Mouse (Mus musculus) neural tube, embryonic 15.5 days (tissue): Measurements from ENCODE around the gene Lgi4. TPM values are rescaled to one million over a fixed set of nuclear protein-coding genes. Genes with fewer than 3 reads are reported as not detected.

Experiments used
- ATAC-seq: fragments of 200-750 bp; cut with Nextera tagmentation; 2 replicates; pipeline ENCODE4 v1.8.0; 2017; ENCODE audit warnings: mild to moderate bottlenecking, moderate TSS enrichment, moderate library complexity; ENCODE audit not compliant: low FRiP score
- H3K27ac ChIP-seq: fragments of 300-500 bp; sonication (generic); replicated peaks from 2 replicates; pipeline ENCODE4 v1.5.1; 2015; ENCODE audit warnings: mild to moderate bottlenecking, inconsistent platforms
- H3K27me3 ChIP-seq: fragments of 300-500 bp; sonication (generic); replicated peaks from 2 replicates; pipeline ENCODE4 v1.6.1; 2015; ENCODE audit warnings: inconsistent platforms
- H3K36me3 ChIP-seq: fragments of 300-500 bp; sonication (generic); 2 replicates; pipeline ENCODE4 v1.6.1; 2015; ENCODE audit warnings: inconsistent platforms
- H3K4me1 ChIP-seq: fragments of 300-500 bp; sonication (generic); 2 replicates; pipeline ENCODE4 v1.6.1; 2015; ENCODE audit warnings: inconsistent platforms
- H3K4me2 ChIP-seq: fragments of 300-500 bp; sonication (generic); 2 replicates; pipeline ENCODE4 v1.6.1; 2015; ENCODE audit warnings: inconsistent platforms, mild to moderate bottlenecking, moderate library complexity
- H3K4me3 ChIP-seq: fragments of 300-500 bp; sonication (generic); replicated peaks from 2 replicates; pipeline ENCODE4 v1.5.1; 2015; ENCODE audit warnings: mild to moderate bottlenecking, inconsistent platforms
- H3K9ac ChIP-seq: fragments of 300-500 bp; sonication (generic); replicated peaks from 2 replicates; pipeline ENCODE4 v1.6.1; 2015; ENCODE audit warnings: mild to moderate bottlenecking, inconsistent platforms
- H3K9me3 ChIP-seq: fragments of 300-500 bp; sonication (generic); replicated peaks from 2 replicates; pipeline ENCODE4 v1.6.1; 2016; ENCODE audit warnings: inconsistent platforms
- WGBS: fragments of 180-500 bp; shearing (Covaris S2); methylation state at CpG from one replicate; pipeline ENCODE4 v1.1.7; 2015; ENCODE audit warnings: mixed read lengths; 5-methylcytosine and 5-hydroxymethylcytosine counted together
- polyA plus RNA-seq: library from polyadenylated mRNA; unstranded; fragments of >200 nt; fragmentation: Nextera tagmentation; extraction: Ambion mirVana; gene quantifications from 2 replicates; pipeline ENCODE4 v1.2.1, GENCODE M21; 2015

Gene Lgi4
- polyA plus RNA-seq, 1 experiment from 2014 or later = 1.3 TPM

- Histone ChIP-seq H3K4me1 (peaks cover 3% of the 10 kb centered on the region; the same call in 1 of the 2 replicates), H3K27me3 (peaks cover 55% of the 10 kb centered on the region), H3K27ac (no peak overlapping the region), H3K9me3 (no peaks in the 10 kb centered on the region), H3K36me3 (no peaks in the 10 kb centered on the region), H3K9ac (no peak overlapping the region), H3K4me3 (no peak overlapping the region), H3K4me2 (no peak overlapping the region)
- ATAC-seq = no peak
- WGBS = 79% methylated on average over 12 of the region's 12 CpGs
Measured at GRCm38 (mm10) chr7:31040281-31041022, 18.7 kb upstream of the Lgi4 start.

DNA sequence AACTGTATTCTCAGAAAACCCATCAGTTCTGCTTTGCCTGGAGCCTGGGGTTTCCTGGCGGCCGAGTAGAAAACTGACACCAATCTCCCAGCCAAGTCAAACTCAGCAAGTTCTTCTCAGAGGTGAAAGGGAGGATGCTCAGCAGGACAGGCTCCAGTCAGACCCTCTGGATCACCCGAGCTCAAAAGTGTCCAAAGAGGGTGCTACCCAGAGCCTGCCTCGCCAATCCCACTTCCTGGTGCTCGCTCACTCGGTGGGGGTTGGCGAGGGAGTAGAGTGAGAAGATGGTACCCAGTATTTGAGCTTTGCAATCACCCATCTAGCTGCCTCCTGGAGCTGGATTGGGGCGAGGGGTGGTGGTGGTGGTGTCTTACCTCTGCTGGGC lies 18.1 kb upstream of the Lgi4 start:
- H3K27me3 ChIP-seq = peaks cover 59% of the 10 kb centered on the region
- no peak overlapping the region for H3K27ac ChIP-seq
- peaks cover 3% of the 10 kb centered on the region; the same call in 1 of the 2 replicates for H3K4me1 ChIP-seq
- peak overlapping the region; percentile 45; the same call in 1 of the 2 replicates for H3K4me2 ChIP-seq
- no peaks in the 10 kb centered on the region for H3K9me3 ChIP-seq
- no peak for ATAC-seq
- 48% methylated on average over 8 of the region's 8 CpGs for WGBS
- H3K4me3 ChIP-seq = no peak overlapping the region
- H3K9ac ChIP-seq = no peak overlapping the region
- no peaks in the 10 kb centered on the region for H3K36me3 ChIP-seq

- Histone ChIP-seq H3K36me3 (no peaks in the 10 kb centered on the region), H3K4me2 (peak overlapping the region; percentile 45), H3K4me1 (peaks cover 3% of the 10 kb centered on the region; the same call in 1 of the 2 replicates), H3K27ac (no peak overlapping the region), H3K27me3 (peaks cover 63% of the 10 kb centered on the region), H3K9ac (peak overlapping the region; percentile 17; the same call in 1 of the 2 replicates), H3K4me3 (peak overlapping the region; percentile 18; the same call in 1 of the 2 replicates), H3K9me3 (no peaks in the 10 kb centered on the region)
- WGBS = 5% methylated on average over 28 of the region's 28 CpGs
- ATAC-seq = peak; percentile 16; the same call in 1 of the 2 replicates
Measured at GRCm38 (mm10) chr7:31041662-31042315, 17.4 kb upstream of the Lgi4 start.

- Histone ChIP-seq H3K27ac (no peak within 1 kb of the TSS), H3K4me2 (peak within 1 kb of the TSS; percentile 45), H3K36me3 (no peaks in the 10 kb centered on the region), H3K4me3 (peak within 1 kb of the TSS; percentile 18; the same call in 1 of the 2 replicates), H3K9ac (peak within 1 kb of the TSS; percentile 17; the same call in 1 of the 2 replicates), H3K9me3 (no peaks in the 10 kb centered on the region), H3K4me1 (peaks cover 3% of the 10 kb centered on the region; the same call in 1 of the 2 replicates), H3K27me3 (peaks cover 63% of the 10 kb centered on the region)
- no peak for ATAC-seq
- WGBS = 39% methylated on average over 10 of the region's 10 CpGs
Measured at GRCm38 (mm10) chr7:31042431-31042910, 16.7 kb upstream of the Lgi4 start, which contains the start of gene Fxyd5. Fxyd5 (minus strand) TSS chr7:31042481.

GRCm38 (mm10) chr7:31049135-31049845 lies 9.9 kb upstream of the Lgi4 start:
- Histone ChIP-seq H3K4me2 (peak overlapping the region; percentile 65), H3K27me3 (peaks cover 55% of the 10 kb centered on the region), H3K4me3 (peak overlapping the region; percentile 52), H3K4me1 (peaks cover 48% of the 10 kb centered on the region), H3K27ac (peak overlapping the region; percentile 57), H3K9ac (peak overlapping the region; percentile 63), H3K36me3 (no peaks in the 10 kb centered on the region), H3K9me3 (no peaks in the 10 kb centered on the region)
- 22% methylated on average over 5 of the region's 5 CpGs for WGBS
- peak; percentile 10 for ATAC-seq

GRCm38 (mm10) chr7:31049846-31050281 lies 9.3 kb upstream of the Lgi4 start:
- ATAC-seq = peak; percentile 42
- Histone ChIP-seq H3K27me3 (peaks cover 55% of the 10 kb centered on the region), H3K9ac (peak overlapping the region; percentile 63), H3K9me3 (no peaks in the 10 kb centered on the region), H3K4me3 (peak overlapping the region; percentile 52), H3K27ac (peak overlapping the region; percentile 57), H3K4me1 (peaks cover 48% of the 10 kb centered on the region), H3K36me3 (no peaks in the 10 kb centered on the region), H3K4me2 (peak overlapping the region; percentile 65)
- 1% methylated on average over 12 of the region's 15 CpGs for WGBS

DNA sequence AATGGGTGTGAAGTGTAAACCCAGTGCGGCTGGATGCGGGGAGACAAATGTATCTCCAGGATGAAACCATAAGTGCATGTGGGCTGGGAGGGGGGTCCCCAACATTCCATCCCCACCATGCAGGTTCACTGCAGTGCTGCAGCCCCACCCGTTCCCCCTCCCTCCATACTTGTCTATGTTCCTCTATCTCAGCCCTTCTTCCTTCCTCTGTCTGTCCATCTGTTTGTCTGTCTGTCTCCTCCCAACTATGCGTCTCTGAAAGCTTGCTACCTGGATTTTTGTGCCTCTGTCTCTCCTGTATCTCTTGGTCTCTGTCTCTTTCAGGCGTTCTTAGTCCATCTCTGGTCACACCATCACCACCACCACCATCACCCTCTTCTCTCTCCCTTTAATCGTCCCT lies 8.7 kb upstream of the Lgi4 start:
- WGBS = 3% methylated on average over 6 of the region's 6 CpGs
- no peaks in the 10 kb centered on the region for H3K36me3 ChIP-seq
- peaks cover 50% of the 10 kb centered on the region for H3K4me1 ChIP-seq
- peak overlapping the region; percentile 65 for H3K4me2 ChIP-seq
- 0 out of 2 replicates have a peak, but pooled peaks have one; percentile 3 for ATAC-seq
- H3K4me3 ChIP-seq = peak overlapping the region; percentile 52
- no peaks in the 10 kb centered on the region for H3K9me3 ChIP-seq
- H3K27me3 ChIP-seq = peaks cover 50% of the 10 kb centered on the region
- H3K27ac ChIP-seq = peak overlapping the region; percentile 57
- peak overlapping the region; percentile 63 for H3K9ac ChIP-seq

DNA sequence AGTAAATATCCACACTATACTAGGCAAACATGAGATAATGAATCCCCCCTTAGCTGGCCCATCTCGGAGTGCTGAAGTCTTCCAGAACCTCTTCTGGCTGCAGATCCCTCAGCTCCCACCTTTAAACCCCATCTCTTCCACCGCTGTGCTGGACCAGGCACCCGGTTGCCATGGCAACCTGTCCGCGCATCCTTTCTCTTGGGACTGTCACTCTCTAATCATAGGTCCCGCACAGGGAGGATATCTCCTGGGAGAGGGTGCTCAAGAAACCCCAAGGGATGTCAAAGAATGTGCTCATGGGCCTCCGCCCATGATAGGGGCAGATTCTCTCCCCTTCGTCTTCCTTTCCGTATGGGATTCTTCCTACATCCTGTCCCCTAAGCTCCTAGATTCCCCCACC lies 8.2 kb upstream of the Lgi4 start:
- peaks cover 47% of the 10 kb centered on the region for H3K27me3 ChIP-seq

GRCm38 (mm10) chr7:31051321-31052021 lies 7.7 kb upstream of the Lgi4 start, which contains the start of gene Fxyd7:
Fxyd7 (minus strand) TSS chr7:31051467.
- under 1% methylated on average over 23 of the region's 28 CpGs for WGBS
- Histone ChIP-seq H3K27ac (peak within 1 kb of the TSS; percentile 57), H3K4me3 (peak within 1 kb of the TSS; percentile 52), H3K9me3 (no peaks in the 10 kb centered on the region), H3K4me2 (peak within 1 kb of the TSS; percentile 65), H3K27me3 (peaks cover 45% of the 10 kb centered on the region), H3K36me3 (no peaks in the 10 kb centered on the region), H3K9ac (peak within 1 kb of the TSS; percentile 63), H3K4me1 (peaks cover 51% of the 10 kb centered on the region)
- ATAC-seq = peak; percentile 56

More for the DNA sequence above, 8.2 kb upstream of the Lgi4 start:
- Histone ChIP-seq H3K4me2 (peak overlapping the region; percentile 65), H3K9ac (peak overlapping the region; percentile 63), H3K36me3 (no peaks in the 10 kb centered on the region), H3K4me3 (peak overlapping the region; percentile 52), H3K9me3 (no peaks in the 10 kb centered on the region), H3K4me1 (peaks cover 51% of the 10 kb centered on the region), H3K27ac (peak overlapping the region; percentile 57)
- ATAC-seq = peak; percentile 31; the same call in 1 of the 2 replicates
- WGBS = 2% methylated on average over 9 of the region's 9 CpGs

- Histone ChIP-seq H3K9ac (no peak overlapping the region), H3K4me1 (peaks cover 51% of the 10 kb centered on the region), H3K9me3 (no peaks in the 10 kb centered on the region), H3K27me3 (peaks cover 43% of the 10 kb centered on the region), H3K4me3 (peak overlapping the region; percentile 52), H3K36me3 (no peaks in the 10 kb centered on the region), H3K27ac (no peak overlapping the region), H3K4me2 (peak overlapping the region; percentile 65)
- ATAC-seq = no peak
- WGBS = 3% methylated on average over 22 of the region's 22 CpGs
Measured at GRCm38 (mm10) chr7:31052251-31052635, 6.9 kb upstream of the Lgi4 start.
